ENCODE assay signal across 8 mouse cellular contexts in genomic region chr10:117436875-117437715, GRCm38 (mm10). TPM values are rescaled to one million over a fixed set of nuclear protein-coding genes. Genes with fewer than 3 reads are reported as not detected.
A peak's percentile ranks its signal among the peaks of the same experiment; 100 is the strongest.
DNase-seq lines count a peak whose midpoint lies in the region; ATAC-seq and TF ChIP-seq lines count a peak whose summit lies in the region.

No protein-coding gene starts in this region.

- H3K4me3 ChIP-seq in E14TG2a.4 (replicated peaks; ENCODE audit: low read length), result no peak overlapping the region

- ATAC-seq in megakaryocyte progenitor cell, adult 5-6 weeks (replicated peaks; ENCODE audit: poor library complexity), result peak; percentile 38

- no peaks in the 10 kb centered on the region for H3K36me3 ChIP-seq in E14TG2a.4 (ENCODE audit: insufficient read depth, low read length)

- intact Hi-C loops in gastrocnemius, postnatal 14 days (cut with DNase I; ENCODE audit: low total_unique reads), result loop anchor here (10.0 kb wide), 1 partner anchor 62 kb away; no protein-coding TSS in a partner anchor

- peaks cover 31% of the 10 kb centered on the region for H3K27me3 ChIP-seq in E14TG2a.4 (ENCODE audit: insufficient read depth, low read length)

- TF ChIP-seq CTCF in E14TG2a.4 (conservative IDR thresholded peaks at IDR 0.05; ENCODE audit: low read length), result peak; percentile 74

- peak; percentile 91 for DNase-seq in heart, adult 11 months
- DNase-seq in heart, adult 8-10 months (ENCODE audit: low spot score), result no peak
- DNase-seq in cerebellum, adult 11-12 months, result peak; percentile 25
- peak; percentile 32 for DNase-seq in gastrocnemius, postnatal 14 days
- peak; percentile 60 to 78 for DNase-seq in kidney, postnatal 36 days
- DNase-seq in thymus, postnatal 14 days, result peak; percentile 69

- H3K4me1 ChIP-seq in E14TG2a.4 (replicated peaks; ENCODE audit: low read depth, low read length), result peaks cover 37% of the 10 kb centered on the region

- H3K9me3 ChIP-seq in E14TG2a.4 (ENCODE audit: low read length), result peaks cover 3% of the 10 kb centered on the region; the same call in 1 of the 2 replicates

RNA-seq across cellular contexts. Expression of gene Cpsf6, which starts 57.3 kb away (rescaled TPM):
- 10 to 100 TPM; 27.3 to 31.2 (median 30.1) TPM for total RNA-seq in heart, adult 8-10 months (2022)
- total RNA-seq in gastrocnemius, postnatal 14 days (2021), result 10 to 100 TPM; 25.3 to 29.0 TPM
- total RNA-seq in megakaryocyte progenitor cell, adult 5-6 weeks (2015), result 103 and 107 TPM in 2 replicates
- total RNA-seq in megakaryocyte progenitor cell, adult 5-6 weeks (2017), result 108 and 138 TPM in 2 replicates
